Mouse (Mus musculus): Measurements from ENCODE around the gene Ece2. TPM values are rescaled to one million over a fixed set of nuclear protein-coding genes. Genes with fewer than 3 reads are reported as not detected.

The Ece2 gene
- polyA plus RNA-seq (2012): 0.14 and 0.16 TPM in 2 replicates

GRCm38 (mm10) chr16:20629731-20630634 lies at the start of gene Ece2:
Gene Ece2, plus strand, starts transcription at chr16:20629828.

GRCm38 (mm10) chr16:20589366-20589938 lies 40.2 kb upstream of the Ece2 start, which contains the start of gene Vwa5b2:
Gene Vwa5b2, plus strand, starts transcription at chr16:20589471.

GRCm38 (mm10) chr16:20611357-20612227 lies 18.0 kb upstream of the Ece2 start, which contains the start of the genes Eef1akmt4, Gm49333 and Alg3:
Gene Eef1akmt4, plus strand, starts transcription at chr16:20611593.
Gene Gm49333, plus strand, starts transcription at chr16:20611610.
Gene Alg3, minus strand, starts transcription at chr16:20611735.

GRCm38 (mm10) chr16:20621191-20621990 lies 8.2 kb upstream of the Ece2 start, which contains the start of gene Camk2n2:
Gene Camk2n2, minus strand, starts transcription at chr16:20621287.

GRCm38 (mm10) chr16:20651076-20651946 lies 21.7 kb downstream of the Ece2 start, which contains the start of gene Psmd2:
Gene Psmd2, plus strand, starts transcription at chr16:20651652.

GRCm38 (mm10) chr16:20668013-20668412 lies 38.4 kb downstream of the Ece2 start, which contains the start of gene Eif4g1:
Gene Eif4g1, plus strand, starts transcription at chr16:20668313.

GRCm38 (mm10) chr16:20693111-20693701 lies 63.6 kb downstream of the Ece2 start, which contains the start of gene Fam131a:
Gene Fam131a, plus strand, starts transcription at chr16:20693241.

Other genes with a start within 250 kb of the Ece2 start
- gene Abcc5, start 203.4 kb upstream of the Ece2 start, polyA plus RNA-seq (2012): 10.1 and 12.0 TPM in 2 replicates
- 15.3 and 18.8 TPM in 2 replicates for gene Eif2b5, start 131.0 kb upstream of the Ece2 start, polyA plus RNA-seq (2012)
- gene Dvl3, start 112.8 kb upstream of the Ece2 start, polyA plus RNA-seq (2012): 26.6 and 40.0 TPM in 2 replicates
- gene Ap2m1, start 94.3 kb upstream of the Ece2 start, polyA plus RNA-seq (2012): 121 and 128 TPM in 2 replicates
- gene Abcf3, start 81.3 kb upstream of the Ece2 start, polyA plus RNA-seq (2012): 22.5 and 24.3 TPM in 2 replicates
- gene Vwa5b2, start 40.4 kb upstream of the Ece2 start, polyA plus RNA-seq (2012): 0.02 and 0.19 TPM in 2 replicates
- 7.4 and 10.6 TPM in 2 replicates for gene Eef1akmt4, start 18.2 kb upstream of the Ece2 start, polyA plus RNA-seq (2012)
- not detected in 2 replicates for gene Gm49333, start 18.2 kb upstream of the Ece2 start, polyA plus RNA-seq (2012)
- 13.1 and 17.5 TPM in 2 replicates for gene Alg3, start 18.1 kb upstream of the Ece2 start, polyA plus RNA-seq (2012)
- 4.1 and 4.3 TPM in 2 replicates for gene Camk2n2, start 8.5 kb upstream of the Ece2 start, polyA plus RNA-seq (2012)
- gene Psmd2, start 21.8 kb downstream of the Ece2 start, polyA plus RNA-seq (2012): 220 and 372 TPM in 2 replicates
- gene Eif4g1, start 38.5 kb downstream of the Ece2 start, polyA plus RNA-seq (2012): 561 and 648 TPM in 2 replicates
- gene Fam131a, start 63.4 kb downstream of the Ece2 start, polyA plus RNA-seq (2012): 0.90 and 0.92 TPM in 2 replicates
- gene Polr2h, start 87.8 kb downstream of the Ece2 start, polyA plus RNA-seq (2012): 3.6 and 4.3 TPM in 2 replicates
- 8.5 and 12.8 TPM in 2 replicates for gene Clcn2, start 87.9 kb downstream of the Ece2 start, polyA plus RNA-seq (2012)
- gene Chrd, start 103.3 kb downstream of the Ece2 start, polyA plus RNA-seq (2012): 0.01 TPM in 2 replicates
- gene Thpo, start 104.7 kb downstream of the Ece2 start, polyA plus RNA-seq (2012): not detected in 2 replicates

Data from megakaryocyte-erythroid progenitor cell, adult 5 weeks (primary cell).